Mouse (Mus musculus) kidney, adult 18-20 months (tissue): ENCODE results near the gene Derl3.

Experiments
- DNase-seq: peaks from one replicate; pipeline ENCODE4 v3.0.0; 2021

Gene Derl3

DNA sequence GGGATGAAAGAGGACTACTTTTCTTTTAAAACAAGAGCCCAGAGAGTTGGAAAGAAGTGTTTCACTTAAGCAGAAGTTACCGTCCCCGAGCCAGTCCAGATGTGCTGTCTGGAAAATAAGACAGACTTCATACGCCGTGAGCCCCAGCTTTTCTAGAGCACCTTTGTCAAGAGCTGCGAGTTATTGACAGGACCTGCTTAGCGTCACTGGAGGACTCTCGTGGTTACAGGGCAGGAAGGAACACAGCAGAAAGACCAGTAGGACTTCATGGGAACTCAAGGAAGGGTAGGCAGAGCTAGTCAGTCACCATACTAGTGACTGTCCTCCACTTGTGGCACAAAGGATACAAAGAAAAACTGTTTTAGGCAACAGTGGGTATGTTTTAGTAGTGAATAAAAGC, 22.3 kb downstream of the Derl3 start:
- no peak for DNase-seq

DNA sequence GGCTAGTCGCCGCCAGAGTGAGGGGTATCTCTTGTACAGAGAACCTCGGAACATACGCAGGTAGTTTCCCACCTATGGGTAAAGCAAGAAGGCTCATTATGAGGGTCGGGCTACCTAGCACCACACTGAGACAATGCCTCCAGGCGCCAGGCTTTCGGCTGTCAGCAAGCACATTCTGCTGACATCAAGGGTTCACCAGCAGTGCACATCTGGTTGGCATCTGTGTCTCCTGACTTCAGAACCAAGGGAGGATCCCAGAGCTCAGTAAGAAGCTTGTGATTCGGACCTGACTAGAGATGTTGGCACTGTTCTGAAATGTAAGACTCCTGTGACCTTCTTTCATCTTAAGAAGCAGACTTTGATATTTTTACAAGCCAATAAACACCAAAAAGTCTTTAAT, 23.6 kb downstream of the Derl3 start:
- DNase-seq, result no peak

DNA sequence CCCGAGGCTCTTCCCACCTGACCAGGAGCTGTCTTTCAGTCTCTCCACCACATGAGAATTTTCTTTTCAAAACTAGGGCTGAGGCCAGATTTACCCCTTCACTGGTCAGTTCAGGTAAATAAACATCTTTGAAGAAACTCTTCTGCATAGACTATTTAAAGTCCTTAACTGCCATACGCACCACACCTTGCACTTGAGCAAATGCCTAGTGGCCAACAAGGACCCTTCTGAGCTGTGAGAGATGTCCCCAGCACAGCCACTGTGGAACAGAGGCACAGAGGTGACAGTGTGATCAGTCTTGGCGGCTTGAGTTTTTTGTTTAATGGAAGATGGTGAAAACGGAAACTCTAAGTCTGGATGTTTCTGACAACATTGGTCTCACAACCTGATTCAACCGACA, 25.8 kb downstream of the Derl3 start:
- no peak for DNase-seq

DNA sequence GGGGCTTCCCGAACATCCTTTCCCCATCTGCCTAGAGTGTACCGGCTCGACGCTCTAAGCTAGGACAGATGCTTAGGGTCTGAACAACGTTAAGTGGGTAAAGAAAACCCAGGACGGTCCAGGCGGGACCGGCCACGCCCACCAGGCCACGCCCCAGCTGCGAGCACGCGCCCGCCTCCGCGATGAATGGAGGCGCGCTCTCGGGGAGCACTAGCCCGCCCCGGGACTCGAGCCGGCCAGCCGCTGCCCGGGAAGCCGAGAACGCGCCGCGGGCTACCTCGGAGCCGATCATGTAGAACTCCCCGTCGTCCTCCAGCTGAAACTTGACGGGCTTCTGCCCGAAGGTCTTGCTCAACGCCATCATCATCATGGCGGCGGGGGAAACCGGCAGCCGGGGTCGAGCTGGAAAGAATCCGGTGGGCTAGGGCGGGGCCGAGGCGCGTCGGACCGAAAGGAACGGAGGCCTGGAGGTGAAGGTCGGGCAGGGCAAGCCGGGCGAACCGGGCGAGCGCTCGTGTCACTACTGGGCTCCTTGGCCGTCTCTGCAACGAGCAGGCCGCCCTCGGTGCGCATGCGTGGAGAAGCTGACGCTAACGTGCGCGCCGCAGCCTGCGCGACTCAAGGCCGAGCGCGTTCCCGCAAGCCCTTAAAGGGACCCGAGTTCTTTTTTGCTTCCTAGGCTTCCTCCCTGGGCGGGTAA, 28.0 kb downstream of the Derl3 start, which contains the start of gene Smarcb1:
Gene Smarcb1 (minus strand): TSS at position 592 of the 700 bp plus-strand sequence.
- peak; percentile 97 for DNase-seq

DNA sequence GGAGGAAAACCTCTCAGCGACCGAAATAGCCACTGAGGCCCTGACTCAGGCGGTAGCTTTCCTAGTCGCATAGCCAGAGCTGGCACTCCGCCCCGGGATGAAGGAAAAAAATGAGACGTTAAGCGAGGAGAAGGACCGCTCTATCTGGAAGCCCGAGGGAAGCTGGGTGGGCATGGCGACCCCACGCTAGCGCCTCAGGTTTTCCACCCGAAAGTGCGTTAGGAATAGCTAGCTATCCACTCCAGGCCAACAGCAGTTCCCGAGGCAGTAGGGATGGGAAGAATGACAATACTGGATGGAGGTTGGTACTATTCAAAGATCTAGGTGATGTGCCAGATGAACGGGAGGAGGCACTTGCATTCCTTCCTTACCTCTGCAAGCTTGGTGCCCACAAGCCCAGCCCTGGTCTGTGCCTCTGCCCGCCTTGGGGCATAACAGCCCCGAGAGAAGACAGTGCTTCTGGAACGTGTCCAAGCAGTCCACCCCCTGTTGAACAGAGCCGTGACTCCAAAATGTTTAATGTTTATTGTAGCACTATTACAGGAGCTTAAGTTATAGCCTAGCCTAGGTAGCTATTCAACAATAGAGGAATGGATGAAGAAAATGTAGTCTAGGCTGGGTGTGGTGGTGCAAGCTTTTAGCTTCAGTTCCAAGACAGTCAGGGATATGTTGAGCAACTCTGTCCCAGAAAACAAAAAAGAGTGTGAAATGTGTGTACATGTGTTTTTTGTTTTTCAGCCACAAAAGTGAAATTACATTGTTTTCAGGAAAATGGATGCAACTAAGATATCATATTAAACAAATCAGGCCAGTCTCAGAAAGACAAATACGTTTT, 28.7 kb downstream of the Derl3 start:
- no peak for DNase-seq

DNA sequence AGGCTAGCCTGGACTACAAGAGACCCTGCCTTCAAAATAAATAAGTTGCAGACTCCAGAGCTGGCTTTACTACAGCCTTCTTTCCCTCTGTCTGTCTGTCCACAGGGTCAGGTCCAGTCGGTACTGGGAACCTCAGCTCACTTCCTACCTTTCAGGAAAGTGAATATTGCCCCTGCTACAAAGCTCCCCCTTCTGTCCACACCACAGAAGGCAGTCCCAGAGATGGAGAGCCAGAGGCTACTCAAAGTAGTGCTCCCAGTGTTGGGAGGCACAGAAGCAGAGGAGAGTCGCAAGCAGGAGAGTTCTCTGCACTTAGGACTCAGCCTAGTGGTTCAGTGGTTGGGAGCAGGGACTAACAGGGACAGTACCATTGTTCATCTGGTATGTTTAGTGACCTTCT, 31.1 kb downstream of the Derl3 start:
- DNase-seq, result no peak

DNA sequence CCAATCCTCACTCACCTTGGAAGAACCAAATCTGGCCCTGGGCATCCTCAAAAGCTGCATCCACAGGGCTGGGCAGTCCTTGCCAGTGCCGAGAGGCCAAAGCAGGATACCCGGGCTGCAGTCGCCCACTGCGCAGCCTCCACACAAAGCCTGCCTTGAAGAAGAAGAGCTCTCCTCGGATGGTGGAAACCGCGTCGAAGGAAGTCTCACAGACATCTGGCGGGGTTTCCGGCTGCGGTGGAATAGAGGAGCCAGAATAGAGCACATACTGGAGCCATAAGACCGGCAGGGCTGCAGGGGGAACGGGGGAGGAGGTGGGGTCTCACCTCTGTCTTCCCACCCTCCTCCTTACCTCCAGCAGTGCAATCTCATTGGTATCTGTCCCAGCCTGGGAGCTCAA, 33.2 kb downstream of the Derl3 start:
- DNase-seq, result no peak

DNA sequence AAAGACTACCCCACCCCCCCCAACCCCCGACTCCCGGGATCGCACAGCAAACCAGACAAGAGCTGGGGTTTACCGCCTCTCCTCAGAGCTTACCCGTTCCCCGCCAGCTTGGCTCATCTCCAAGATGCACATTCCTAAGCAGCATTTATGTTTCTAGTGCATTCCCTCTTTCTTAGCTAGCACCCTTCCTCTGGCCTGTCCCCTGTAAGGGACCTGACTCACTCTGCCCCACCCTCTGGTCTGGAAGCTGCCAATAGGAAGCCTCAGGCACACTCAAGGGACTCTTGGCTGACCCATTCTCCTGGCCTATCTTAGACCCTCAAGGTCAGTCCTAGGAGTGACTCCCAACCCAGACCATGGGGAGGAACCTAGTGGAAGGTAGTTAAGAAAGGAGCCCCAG, 37.1 kb downstream of the Derl3 start:
- DNase-seq, result peak; percentile 29

DNA sequence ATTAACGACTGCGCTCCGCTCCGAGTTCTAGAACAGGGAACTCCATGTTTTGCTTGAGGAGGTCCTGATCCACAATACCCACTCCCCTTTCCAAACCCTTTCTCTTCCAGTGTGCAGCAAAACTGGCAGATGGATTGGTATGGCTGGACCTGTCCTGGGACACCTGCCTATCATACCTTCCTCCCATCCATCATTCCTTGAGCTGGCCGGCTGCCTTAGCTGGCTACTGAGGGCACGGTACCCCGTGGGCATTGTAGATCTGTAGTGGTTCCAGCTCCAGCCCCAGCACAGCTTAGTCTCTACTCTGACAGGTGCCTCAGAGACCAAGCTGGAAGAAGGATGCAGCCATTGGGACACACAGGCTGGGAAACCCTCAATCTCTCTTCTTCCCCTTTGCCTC, 38.1 kb downstream of the Derl3 start:
- DNase-seq, result no peak

DNA sequence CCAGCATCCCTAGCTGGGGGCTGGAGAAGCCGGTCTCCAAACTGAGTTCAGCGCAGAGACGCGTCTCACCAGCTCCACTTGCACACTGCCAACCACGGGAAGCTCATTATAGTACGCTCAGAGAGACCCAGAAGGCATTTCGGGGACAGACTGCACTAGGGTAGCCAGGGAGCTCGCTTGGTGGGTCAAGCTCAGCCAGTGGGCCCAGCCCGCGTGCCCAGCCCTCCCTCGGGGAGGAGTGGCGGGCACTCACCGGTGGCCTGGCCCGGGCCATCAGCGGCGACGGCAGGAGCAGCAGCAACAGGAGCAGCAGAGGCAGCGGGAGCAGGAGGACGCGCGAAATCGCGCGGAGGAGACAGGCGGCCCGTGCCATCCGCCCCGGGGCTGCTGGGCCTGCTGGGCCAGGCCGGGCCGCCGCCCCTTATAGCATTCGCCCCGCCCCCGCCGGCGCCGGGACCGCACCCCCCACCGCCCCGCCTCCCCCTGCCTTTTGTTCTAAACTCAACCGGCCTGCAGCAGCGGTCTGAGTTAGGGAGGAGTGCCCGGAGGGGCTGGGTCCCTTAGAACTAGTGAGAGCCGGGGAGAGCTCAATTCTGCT, 39.0 kb downstream of the Derl3 start:
- peak; percentile 67 for DNase-seq

DNA sequence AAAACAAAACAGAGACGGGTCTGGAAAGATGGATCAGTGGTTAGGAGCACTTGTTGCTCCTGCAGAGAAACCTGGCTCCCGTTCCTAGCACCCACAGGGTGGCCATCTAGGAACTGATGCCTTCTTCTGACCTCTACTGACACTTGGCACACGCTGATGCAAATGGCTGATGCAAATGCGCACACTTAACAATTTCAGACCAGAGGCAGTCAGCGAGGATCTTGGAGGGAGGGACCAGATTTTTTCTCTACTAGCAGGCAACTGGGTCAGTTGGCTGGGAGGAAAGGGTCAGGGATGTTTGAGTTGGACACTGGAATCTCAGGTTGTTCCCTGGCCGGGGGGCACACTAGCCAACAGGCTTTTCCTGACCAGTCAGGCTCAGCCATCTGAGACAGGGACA, 39.7 kb downstream of the Derl3 start, which contains the start of gene Chchd10:
Gene Chchd10 (plus strand): TSS at position 240 of the 400 bp plus-strand sequence.
- no peak for DNase-seq

DNA sequence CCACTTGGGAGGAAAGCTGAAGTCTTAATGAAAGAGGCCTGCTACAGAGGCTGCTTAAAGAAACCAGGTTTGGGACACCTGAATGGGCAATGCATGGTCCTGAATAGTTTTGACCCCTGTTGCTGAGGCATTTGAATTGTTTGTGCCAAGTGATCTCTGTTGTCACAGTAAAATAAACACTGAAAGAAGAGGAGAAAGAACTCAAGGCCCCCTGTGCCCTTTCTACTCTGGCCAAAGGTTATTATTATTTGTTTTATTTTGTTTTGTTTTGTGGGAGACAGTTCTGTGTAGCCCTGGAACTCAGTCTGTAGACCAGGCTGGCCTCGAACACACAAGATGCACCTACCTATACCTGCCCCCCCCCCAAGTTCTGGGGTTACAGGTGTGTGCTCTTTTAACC, 41.8 kb downstream of the Derl3 start:
- no peak for DNase-seq

DNA sequence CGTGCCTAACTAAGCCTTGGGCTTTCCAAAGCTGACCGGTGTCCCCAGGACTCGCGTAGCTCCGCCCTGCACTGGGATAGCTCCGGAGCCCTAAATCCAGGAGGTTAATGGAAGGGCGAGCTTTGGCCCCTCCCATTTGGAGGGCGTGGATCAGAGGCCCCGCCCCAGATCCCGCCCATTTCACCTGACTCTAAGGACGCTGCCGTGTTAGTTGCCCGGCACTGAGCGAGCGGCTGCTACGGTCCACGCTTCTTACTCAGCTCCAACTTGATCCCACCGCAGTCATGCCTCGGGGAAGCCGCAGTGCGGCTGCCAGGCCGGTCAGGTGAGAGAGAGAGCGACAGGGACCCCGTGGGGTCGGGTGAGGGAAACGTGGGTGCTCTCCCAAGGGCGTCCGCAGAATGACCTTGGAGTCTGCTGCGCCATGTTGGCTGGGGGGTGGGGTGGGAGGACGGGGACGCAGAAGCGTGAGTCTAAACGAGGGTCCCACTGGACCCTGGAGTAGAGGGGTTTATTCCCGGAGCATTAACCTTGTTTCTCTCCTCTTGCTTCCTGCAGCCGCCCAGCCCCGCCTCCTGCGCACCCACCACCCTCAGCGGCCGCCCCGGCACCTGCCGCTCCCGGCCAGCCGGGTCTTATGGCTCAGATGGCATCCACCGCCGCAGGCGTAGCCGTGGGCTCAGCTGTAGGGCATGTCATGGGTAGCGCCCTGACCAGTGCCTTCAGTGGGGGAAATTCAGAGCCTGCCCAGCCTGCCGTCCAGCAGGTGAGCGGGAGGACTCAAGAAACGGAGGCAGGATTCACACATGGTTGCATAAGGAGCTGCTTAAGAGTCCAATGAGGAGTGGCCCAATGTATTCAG, 42.7 kb downstream of the Derl3 start, which contains the start of gene Mmp11:
Gene Mmp11 (minus strand): TSS at position 817 of the 862 bp plus-strand sequence.
- DNase-seq, result peak; percentile 89

DNA sequence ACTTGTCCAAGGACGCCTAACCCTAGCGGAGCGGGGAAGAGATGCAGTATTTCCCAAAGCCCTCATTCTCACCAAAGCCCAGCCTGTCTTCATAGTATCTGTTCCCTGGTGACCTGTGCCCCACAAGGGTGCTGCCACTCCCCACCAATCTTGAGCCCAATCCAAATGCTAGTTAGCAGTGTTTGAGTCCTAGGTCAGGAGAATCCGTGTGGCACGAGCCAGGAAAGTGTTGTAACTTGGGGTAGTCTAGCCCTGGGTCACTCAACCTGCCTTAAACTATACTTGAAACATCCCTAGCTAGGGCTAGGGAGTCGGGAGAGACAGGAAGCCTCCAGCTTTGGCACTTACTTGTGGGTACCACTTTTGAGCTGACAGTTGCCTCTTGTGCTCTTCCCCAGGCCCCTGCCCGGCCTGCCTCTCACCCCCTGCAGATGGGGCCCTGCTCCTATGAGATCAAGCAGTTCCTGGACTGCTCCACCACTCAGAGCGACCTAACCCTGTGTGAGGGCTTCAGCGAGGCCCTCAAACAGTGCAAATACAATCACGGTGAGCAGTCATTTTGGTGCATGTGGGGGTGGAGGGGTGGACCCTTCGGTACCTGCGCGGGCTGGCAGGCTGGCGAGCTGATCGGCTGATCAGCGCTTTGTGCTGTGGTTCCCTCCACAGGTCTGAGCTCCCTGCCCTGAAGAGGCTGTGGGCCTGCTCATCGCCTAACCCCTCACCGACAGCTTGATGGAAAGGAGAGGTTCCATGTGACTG, 43.9 kb downstream of the Derl3 start:
- peak; percentile 34 for DNase-seq

DNA sequence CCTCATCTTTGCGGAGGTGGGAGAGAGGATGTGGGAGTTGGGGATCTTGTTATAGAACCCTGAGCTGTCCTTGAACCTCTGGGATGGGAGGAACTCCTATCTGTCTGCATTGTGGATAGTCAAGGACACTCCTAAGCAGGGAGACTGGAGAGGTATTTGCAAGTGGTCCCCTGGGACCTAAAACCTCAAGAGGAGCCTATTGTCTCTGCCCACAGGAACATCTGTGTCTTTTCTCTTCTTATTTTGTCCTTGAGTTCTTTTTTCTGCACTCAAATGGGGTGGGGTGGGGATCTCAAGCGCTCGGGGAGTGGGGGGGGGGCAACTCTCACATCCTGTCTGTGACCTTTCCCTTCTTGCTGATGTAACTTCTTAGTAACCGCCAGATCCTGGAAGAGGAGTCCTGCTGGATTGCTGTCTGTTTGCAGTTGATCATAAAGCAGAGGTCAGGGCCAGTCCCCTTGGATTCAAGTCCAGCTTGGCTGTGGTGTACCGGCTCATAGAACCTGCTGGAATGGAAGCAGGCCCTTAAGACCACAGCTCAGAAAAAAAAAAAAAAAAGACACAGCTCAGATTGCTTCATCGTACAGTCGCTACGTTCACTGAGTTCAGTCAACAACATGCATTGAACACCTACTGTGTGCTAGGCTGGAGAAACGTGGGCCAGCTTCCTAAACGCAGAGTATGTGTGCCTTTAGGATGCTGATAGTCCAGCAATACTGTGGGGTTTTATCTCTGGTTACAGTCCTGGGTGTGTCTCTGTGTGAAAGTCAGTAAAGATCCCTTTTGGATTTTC, 44.8 kb downstream of the Derl3 start:
- no peak for DNase-seq

DNA sequence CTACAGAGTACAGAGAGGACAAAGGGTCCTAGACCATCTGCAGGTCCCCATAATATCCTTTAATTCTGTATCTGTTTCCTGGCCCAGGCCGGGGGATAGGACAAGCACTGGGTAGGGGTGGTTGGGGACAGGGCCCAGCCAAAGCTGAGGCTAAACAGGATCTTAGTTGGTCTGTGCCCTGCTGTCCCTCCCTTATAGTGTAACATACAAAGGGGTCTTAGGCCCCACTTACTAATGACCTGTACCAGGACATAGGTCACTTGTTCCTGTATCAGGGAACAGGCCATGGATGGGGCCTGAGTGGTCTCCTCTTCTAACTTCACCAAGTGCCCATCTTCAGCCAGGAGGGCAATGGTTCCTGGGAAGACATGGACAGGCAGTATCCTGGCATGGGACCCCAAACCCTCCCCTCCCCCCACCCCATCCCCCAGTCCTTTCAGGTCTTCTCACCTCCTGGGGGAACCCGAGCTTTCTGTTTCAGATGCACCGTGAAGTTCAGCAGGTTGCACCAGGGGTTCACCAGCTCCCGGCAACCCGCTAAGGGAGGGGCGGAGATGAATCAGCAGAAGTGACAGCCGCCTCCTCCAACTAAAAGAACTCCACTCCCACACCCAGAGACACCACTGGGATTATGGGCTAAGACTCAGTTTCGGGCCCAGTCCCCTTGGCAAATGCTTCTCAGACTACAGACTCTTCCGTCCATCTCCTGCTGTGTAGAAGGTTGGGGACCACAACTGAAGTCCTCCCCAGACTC, 46.4 kb downstream of the Derl3 start:
- DNase-seq, result no peak

DNA sequence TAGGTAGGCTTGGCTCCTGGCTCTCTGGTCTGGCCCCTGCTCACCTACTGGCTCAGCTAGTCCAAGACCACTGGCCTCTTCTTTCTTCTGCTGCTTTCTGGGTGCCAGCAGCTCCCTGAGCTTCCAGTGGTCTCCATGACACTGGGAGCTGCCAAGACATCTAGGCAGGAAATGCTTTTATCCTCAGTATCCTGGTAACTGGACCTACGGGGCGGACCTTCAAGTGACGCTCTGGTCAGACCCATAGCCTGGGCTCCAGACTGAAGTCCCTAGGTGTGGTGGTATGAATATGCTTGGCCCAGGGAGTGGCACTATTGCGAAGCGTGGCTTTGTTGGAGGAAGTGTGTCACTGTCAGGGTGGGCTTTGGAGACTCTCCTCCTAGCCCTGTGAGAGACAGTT, 47.3 kb downstream of the Derl3 start, which contains the start of gene Gm867:
Gene Gm867 (minus strand): TSS at position 153 of the 400 bp plus-strand sequence.
- no peak for DNase-seq

DNA sequence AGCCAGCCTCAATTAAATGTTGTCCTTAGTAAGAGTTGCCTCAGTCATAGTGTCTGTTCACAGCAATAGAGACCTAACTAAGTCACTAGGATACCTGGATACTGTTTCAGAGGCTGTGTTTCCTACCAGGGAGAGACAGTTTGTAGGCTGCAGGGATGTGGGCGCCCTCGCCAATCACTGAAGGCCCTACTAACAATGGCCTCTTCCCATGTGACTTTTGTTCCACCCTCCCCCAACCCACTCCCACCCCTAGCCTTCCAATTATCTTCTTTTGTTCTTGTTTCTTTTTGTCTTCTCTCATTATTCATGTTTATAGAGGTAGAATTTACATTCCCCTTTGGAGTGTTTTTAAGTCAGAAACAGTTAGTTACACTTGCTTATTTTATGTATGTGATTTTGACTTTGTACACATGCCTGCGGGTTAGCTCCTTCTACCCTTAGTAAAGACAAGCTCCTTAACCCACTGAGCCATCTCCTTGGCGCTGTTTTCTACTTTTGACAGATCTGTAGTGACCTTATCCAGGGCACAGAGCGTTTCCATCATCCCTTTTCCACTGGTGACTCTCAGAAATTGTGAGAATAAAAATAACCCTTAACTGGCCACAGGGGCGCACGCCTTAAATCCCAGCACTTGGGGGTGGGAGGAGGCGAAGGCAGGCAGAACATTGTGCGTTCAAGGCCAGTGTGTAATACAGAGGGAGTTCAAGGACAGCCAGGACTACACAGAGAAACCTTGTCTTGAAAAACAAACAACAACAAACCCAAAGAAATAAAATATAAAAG, 48.0 kb downstream of the Derl3 start:
- DNase-seq, result no peak

DNA sequence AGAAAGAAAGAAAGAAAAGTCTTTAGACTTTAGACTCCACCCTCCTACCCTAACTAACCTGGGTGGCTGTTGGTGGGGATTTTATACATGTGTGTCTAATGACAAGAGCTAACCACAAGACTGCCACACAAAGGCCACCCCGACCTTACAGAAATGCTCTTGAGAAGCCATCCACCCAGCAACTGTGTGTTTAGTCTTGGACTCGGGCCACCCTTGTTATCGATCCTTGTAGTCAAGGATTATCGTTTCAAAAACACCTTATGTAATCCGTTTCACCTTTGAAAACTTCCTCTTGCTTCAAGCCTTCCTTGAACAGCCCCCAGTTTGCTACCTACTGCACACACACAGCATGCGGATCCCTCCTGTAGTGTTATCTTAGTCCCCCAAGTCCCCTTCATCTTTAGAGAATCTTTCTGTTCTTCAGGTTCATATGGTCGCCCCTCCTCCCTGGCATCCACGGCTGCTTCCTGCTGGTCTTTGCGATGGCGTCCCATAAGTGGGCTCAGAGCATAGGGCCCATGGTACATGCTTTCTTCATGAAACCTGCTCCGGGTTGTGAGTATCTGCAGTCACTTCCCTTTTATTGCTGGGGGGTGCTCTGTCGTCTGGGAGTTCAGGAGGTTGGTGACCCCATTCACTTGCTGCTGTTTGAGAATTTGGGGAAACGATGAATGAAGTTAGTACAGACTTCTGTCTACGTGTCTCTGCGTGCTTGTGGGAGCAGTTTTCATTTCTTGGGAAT, 49.7 kb downstream of the Derl3 start, which contains the start of gene Vpreb3:
Gene Vpreb3 (plus strand): TSS at position 322 of the 742 bp plus-strand sequence.
- DNase-seq, result no peak
